8 mouse cellular contexts compared by ENCODE assay signal in the genomic region with DNA sequence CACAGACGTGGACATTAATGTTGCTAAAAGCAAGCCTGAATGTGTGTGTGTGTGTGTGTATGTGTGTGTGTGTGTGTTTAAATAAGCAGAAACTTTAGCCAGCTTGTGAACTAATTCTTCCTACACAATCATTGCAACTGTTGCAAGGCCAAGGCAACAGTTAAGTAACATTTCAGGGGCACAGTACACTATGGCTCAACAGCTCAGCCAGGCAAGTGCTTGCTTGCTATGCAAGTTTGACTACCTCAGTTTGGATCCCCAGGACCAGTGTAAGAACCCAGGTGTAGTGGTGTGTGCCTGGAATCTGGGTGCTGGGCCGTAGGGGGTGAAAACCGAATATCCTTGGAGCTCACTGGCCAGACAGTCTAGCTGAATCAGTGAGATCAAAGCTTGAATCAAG. TPM values are rescaled to one million over a fixed set of nuclear protein-coding genes. Genes with fewer than 3 reads are reported as not detected.
DNase-seq lines count a peak whose midpoint lies in the region; ATAC-seq and TF ChIP-seq lines count a peak whose summit lies in the region.

No protein-coding gene starts in this region.

- H3K9me3 ChIP-seq in hindbrain, embryonic 16.5 days (ENCODE audit: control insufficient read depth, low read length) = no peaks in the 10 kb centered on the region
- H3K9me3 ChIP-seq in midbrain, embryonic 11.5 days (ENCODE audit: control insufficient read depth, low read length) = no peaks in the 10 kb centered on the region

- no peak for TF ChIP-seq POLR2A in kidney, adult 2 months (IDR thresholded peaks at IDR 0.05; ENCODE audit: low read depth, low read length)
- TF ChIP-seq POLR2A in bone marrow, adult 2 months (IDR thresholded peaks at IDR 0.05; ENCODE audit: borderline replicate concordance, control insufficient read depth, low read depth, low read length) = no peak

- H3K27ac ChIP-seq in kidney, adult 2 months (ENCODE audit: insufficient read depth, low read depth, low read length) = no peak overlapping the region
- H3K27ac ChIP-seq in bone marrow, adult 2 months (ENCODE audit: control insufficient read depth, insufficient read depth, low read depth, low read length, poor library complexity) = peak overlapping the region; percentile 59
- H3K27ac ChIP-seq in hindbrain, embryonic 16.5 days (ENCODE audit: low read depth, low read length) = no peak overlapping the region
- H3K27ac ChIP-seq in midbrain, embryonic 11.5 days (ENCODE audit: low read depth, low read length) = no peak overlapping the region

- H3K9ac ChIP-seq in hindbrain, embryonic 16.5 days (ENCODE audit: low read depth, low read length) = peak overlapping the region; percentile 45; the same call in 1 of the 2 replicates
- no peak overlapping the region for H3K9ac ChIP-seq in midbrain, embryonic 11.5 days (ENCODE audit: low read length)

- 0 out of 2 replicates have a peak, but pooled peaks cover 2% of the 10 kb centered on the region for H3K4me1 ChIP-seq in kidney, adult 2 months (ENCODE audit: control insufficient read depth, insufficient read depth, low read length)
- peaks cover 2% of the 10 kb centered on the region; the same call in 1 of the 2 replicates for H3K4me1 ChIP-seq in bone marrow, adult 2 months (ENCODE audit: control insufficient read depth, insufficient read depth, low read length)
- peaks cover 16% of the 10 kb centered on the region for H3K4me1 ChIP-seq in hindbrain, embryonic 16.5 days (ENCODE audit: control insufficient read depth, insufficient read depth, low read depth, low read length)
- peaks cover 18% of the 10 kb centered on the region for H3K4me1 ChIP-seq in midbrain, embryonic 11.5 days (ENCODE audit: control insufficient read depth, insufficient read depth, low read length)

- peak overlapping the region; percentile 91 for H3K4me2 ChIP-seq in hindbrain, embryonic 16.5 days (ENCODE audit: low read length)
- H3K4me2 ChIP-seq in midbrain, embryonic 11.5 days = peak overlapping the region; percentile 80

- H3K36me3 ChIP-seq in kidney, adult 2 months (ENCODE audit: control insufficient read depth, insufficient read depth, low read length) = no peaks in the 10 kb centered on the region
- H3K36me3 ChIP-seq in hindbrain, embryonic 16.5 days (ENCODE audit: control insufficient read depth, insufficient read depth, low read length) = no peaks in the 10 kb centered on the region
- no peaks in the 10 kb centered on the region for H3K36me3 ChIP-seq in midbrain, embryonic 11.5 days (ENCODE audit: control insufficient read depth, insufficient read depth, low read length)

- no peak for DNase-seq in kidney, adult 2 months
- DNase-seq in kidney, adult 11 months = no peak
- DNase-seq in midbrain, embryonic 11.5 days (ENCODE audit: low spot score, missing footprints) = no peak
- no peak for DNase-seq in spleen, postnatal 10 days (ENCODE audit: low spot score in 2 of 2)
- no peak for DNase-seq in gastrocnemius, adult 18-20 months (ENCODE audit: low spot score)
- DNase-seq in thymus, adult 18-20 months = no peak

- ATAC-seq in hindbrain, embryonic 16.5 days = no peak
- no peak for ATAC-seq in midbrain, embryonic 11.5 days (ENCODE audit: low FRiP score)

- no peaks in the 10 kb centered on the region for H3K27me3 ChIP-seq in kidney, adult 2 months (replicated peaks; ENCODE audit: control insufficient read depth, insufficient read depth, low read length)
- H3K27me3 ChIP-seq in hindbrain, embryonic 16.5 days (replicated peaks; ENCODE audit: control insufficient read depth, insufficient read depth, low read length) = no peaks in the 10 kb centered on the region
- no peaks in the 10 kb centered on the region for H3K27me3 ChIP-seq in midbrain, embryonic 11.5 days (ENCODE audit: control insufficient read depth, insufficient read depth, low read length)

- WGBS in kidney, adult 2 months = 55% methylated on average over 3 of the region's 3 CpGs
- WGBS in bone marrow, adult 2 months = 55% methylated on average over 3 of the region's 3 CpGs
- 71% methylated on average over 3 of the region's 3 CpGs for WGBS in hindbrain, embryonic 16.5 days
- WGBS in midbrain, embryonic 11.5 days = 83% methylated on average over 3 of the region's 3 CpGs

- TF ChIP-seq CTCF in kidney, adult 2 months (conservative IDR thresholded peaks at IDR 0.05; ENCODE audit: insufficient read depth, insufficient read length, low read depth, low read length) = no peak
- TF ChIP-seq CTCF in bone marrow, adult 2 months (IDR thresholded peaks at IDR 0.05; ENCODE audit: control insufficient read depth, insufficient read depth, low read length) = no peak

- H3K4me3 ChIP-seq in kidney, adult 2 months (ENCODE audit: insufficient read depth, low read depth, low read length) = peak overlapping the region; percentile 31; the same call in 1 of the 2 replicates
- H3K4me3 ChIP-seq in bone marrow, adult 2 months (replicated peaks; ENCODE audit: control insufficient read depth, low read depth, low read length) = peak overlapping the region; percentile 47
- peak overlapping the region; percentile 9; the same call in 1 of the 2 replicates for H3K4me3 ChIP-seq in hindbrain, embryonic 16.5 days (ENCODE audit: low read length)
- H3K4me3 ChIP-seq in midbrain, embryonic 11.5 days (ENCODE audit: low read depth, low read length) = no peak overlapping the region

RNA-seq across cellular contexts. Expression of gene Golim4, which starts 2.6 kb away (rescaled TPM):
- polyA plus RNA-seq in kidney, adult 2 months (2012; rRNA removed) = 16.9 and 17.7 TPM in 2 replicates
- 26.7 and 51.2 TPM in 2 replicates for polyA plus RNA-seq in bone marrow, adult 2 months (2011; ENCODE audit: insufficient read depth, insufficient read length, low replicate concordance, missing spikeins)
- polyA plus RNA-seq in hindbrain, embryonic 16.5 days (2015; fragmentation: Nextera tagmentation; extraction: Ambion mirVana) = 20.5 and 23.7 TPM in 2 replicates
- polyA plus RNA-seq in midbrain, embryonic 11.5 days (2014; fragmentation: Nextera tagmentation; extraction: Ambion mirVana) = 43.5 and 46.7 TPM in 2 replicates
- 1 to 10 TPM; 5.3 to 7.5 TPM for total RNA-seq in gastrocnemius, adult 18-20 months (2021)
